Mouse (Mus musculus): ENCODE results near the gene BC107364. TPM values are rescaled to one million over a fixed set of nuclear protein-coding genes. Genes with fewer than 3 reads are reported as not detected.
"Not testable (repeated sequence)": the region's sequence is repeated elsewhere in the genome, so short reads cannot be mapped to it uniquely, and the experiment has no call there.

Gene BC107364
- total RNA-seq, 2 experiments from 2014 or later, result not detected

GRCm38 (mm10) chr3:96486064-96486827 lies 34.1 kb upstream of the BC107364 start:
- ATAC-seq (replicated peaks; ENCODE audit: poor library complexity), result peak; percentile 44

DNA sequence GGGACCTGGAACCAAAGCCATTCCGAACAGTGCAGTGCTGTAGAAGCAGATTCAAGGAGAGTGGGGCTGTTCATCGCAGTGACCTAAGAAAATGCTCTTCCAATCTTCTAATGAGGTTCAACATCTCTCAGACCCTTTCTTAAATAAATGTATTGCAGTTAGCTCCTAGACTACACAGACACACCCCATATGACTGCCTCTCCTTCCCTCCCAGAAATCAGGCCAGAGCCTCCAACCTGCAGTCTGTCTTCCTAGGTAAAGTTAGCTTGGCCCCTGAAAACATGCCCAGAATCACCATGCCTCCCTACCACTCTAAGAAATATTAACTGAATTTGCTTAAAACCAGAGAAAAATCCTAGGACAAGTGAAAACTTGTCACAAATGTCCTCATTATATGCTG lies 33.3 kb upstream of the BC107364 start:
- ATAC-seq (replicated peaks; ENCODE audit: poor library complexity), result 0 out of 2 replicates have a peak, but pooled peaks have one; percentile 0

GRCm38 (mm10) chr3:96484921-96485320 lies 32.8 kb upstream of the BC107364 start:
- no peak for ATAC-seq (replicated peaks; ENCODE audit: poor library complexity)

GRCm38 (mm10) chr3:96483946-96484345 lies 31.8 kb upstream of the BC107364 start:
- no peak for ATAC-seq (replicated peaks; ENCODE audit: poor library complexity)

- ATAC-seq (replicated peaks; ENCODE audit: poor library complexity), result not testable (repeated sequence)
These were observed 30.9 kb upstream of the BC107364 start for GRCm38 (mm10) chr3:96483044-96483443.

DNA sequence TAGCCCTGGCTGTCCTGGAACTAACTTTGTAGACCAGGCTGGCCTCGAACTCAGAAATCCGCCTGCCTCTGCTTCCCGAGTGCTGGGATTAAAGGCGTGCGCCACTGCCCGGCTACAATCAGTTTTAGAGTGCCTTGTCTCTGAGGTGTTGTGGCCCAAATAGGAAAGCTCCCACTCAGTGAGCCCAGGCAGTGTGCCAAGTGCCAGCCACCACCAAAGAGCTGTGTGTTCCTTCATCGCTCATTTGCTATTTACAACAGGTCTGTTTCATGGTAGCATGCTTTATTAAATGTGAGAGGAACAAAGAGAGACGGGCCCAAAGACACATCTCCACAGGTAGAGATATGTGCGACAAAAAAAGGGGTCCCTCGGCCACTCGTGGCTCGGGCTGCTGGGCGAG lies 30.3 kb upstream of the BC107364 start:
- no peak for ATAC-seq (replicated peaks; ENCODE audit: poor library complexity)

GRCm38 (mm10) chr3:96481856-96482255 lies 29.8 kb upstream of the BC107364 start:
- ATAC-seq (replicated peaks; ENCODE audit: poor library complexity), result no peak

- ATAC-seq (replicated peaks; ENCODE audit: poor library complexity), result no peak
These were observed 28.7 kb upstream of the BC107364 start for GRCm38 (mm10) chr3:96480684-96481270.

- peak; percentile 66 for ATAC-seq (replicated peaks; ENCODE audit: poor library complexity)
These were observed 27.1 kb upstream of the BC107364 start for GRCm38 (mm10) chr3:96479249-96479648.

DNA sequence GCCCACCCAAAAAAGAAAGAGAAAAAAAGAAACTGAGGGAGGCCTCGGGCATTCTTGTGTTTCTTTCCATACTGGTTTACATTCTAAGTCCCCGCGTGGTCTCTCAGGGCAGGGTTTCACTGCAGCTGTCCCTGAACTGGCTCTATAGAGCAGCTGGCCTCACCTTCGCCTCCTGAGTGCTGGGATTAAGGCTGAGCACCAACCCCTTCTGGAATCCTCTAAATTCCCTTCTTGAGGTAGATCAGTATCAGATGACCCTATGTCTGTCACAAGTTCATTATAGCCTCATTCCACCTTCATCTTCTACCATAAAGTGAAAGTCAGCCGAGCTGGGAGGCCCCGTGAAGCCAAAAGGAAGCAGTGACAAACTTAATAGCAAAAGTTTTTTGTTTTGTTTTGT lies 25.5 kb upstream of the BC107364 start:
- ATAC-seq (replicated peaks; ENCODE audit: poor library complexity), result no peak

DNA sequence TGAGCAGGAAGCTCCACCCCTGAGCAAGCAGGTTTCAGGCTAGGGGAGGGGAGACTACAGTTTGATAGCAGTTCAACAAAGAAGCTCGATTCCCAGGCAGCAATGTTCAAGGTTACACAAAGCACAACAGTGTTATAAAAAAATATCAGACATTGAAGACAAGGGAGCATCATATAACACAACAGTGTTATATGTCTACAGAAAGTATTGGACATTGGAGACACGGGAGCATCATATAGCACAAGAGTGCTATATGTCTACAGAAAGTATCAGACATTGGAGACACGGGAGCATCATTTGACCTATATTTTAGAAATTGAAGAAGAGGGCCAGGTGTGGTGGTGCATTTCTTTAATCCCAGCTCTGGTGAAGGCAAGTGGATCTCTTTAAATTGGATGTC lies 25.0 kb upstream of the BC107364 start:
- no peak for ATAC-seq (replicated peaks; ENCODE audit: poor library complexity)

GRCm38 (mm10) chr3:96474909-96475655 lies 23.0 kb upstream of the BC107364 start:
- no peak for ATAC-seq (replicated peaks; ENCODE audit: poor library complexity)

- ATAC-seq (replicated peaks; ENCODE audit: poor library complexity), result not testable (repeated sequence)
These were observed 21.4 kb upstream of the BC107364 start for GRCm38 (mm10) chr3:96473556-96473955.

GRCm38 (mm10) chr3:96472066-96472465 lies 20.0 kb upstream of the BC107364 start:
- ATAC-seq (replicated peaks; ENCODE audit: poor library complexity), result no peak

DNA sequence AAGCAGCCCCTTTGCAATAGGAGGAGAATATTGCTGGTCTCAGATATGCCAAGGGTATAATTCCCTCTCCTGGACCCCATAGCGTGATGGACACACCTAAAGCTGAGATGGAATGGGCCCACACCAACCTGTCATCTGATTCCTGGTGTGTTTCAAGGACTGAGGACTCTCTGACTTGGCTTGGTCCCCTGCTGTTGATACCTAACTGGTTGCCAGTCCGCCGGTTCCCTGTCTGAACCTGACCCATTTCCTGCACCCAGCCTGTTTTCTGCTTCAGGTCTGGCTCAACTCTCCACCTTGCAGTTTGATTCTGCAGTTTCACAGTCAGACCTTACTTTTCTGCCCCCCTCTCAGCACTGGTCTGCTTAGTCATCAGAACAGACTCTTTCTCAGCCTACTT lies 17.5 kb upstream of the BC107364 start:
- ATAC-seq (replicated peaks; ENCODE audit: poor library complexity), result no peak

GRCm38 (mm10) chr3:96468335-96468734 lies 16.2 kb upstream of the BC107364 start:
- not testable (repeated sequence) for ATAC-seq (replicated peaks; ENCODE audit: poor library complexity)

GRCm38 (mm10) chr3:96467641-96468040 lies 15.5 kb upstream of the BC107364 start:
- no peak for ATAC-seq (replicated peaks; ENCODE audit: poor library complexity)

- no peak for ATAC-seq (replicated peaks; ENCODE audit: poor library complexity)
These were observed 11.8 kb upstream of the BC107364 start for GRCm38 (mm10) chr3:96463891-96464290.

DNA sequence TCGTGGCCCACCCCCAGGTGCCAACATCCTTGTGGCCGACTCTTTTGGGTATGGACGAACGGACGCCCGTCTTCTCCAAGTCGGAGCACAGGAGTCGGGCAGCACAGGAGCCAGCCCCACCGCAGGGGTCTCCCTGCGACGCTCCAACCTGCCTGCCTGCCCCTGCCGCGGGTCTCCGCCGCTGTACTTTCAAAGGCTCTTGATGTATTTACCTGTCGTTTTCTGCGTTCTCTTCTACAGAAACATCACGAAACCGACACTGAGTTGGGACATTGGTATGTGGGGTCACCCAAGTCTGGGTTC lies 8.4 kb upstream of the BC107364 start:
- ATAC-seq (replicated peaks; ENCODE audit: poor library complexity), result not testable (repeated sequence)

- ATAC-seq (replicated peaks; ENCODE audit: poor library complexity), result 0 out of 2 replicates have a peak, but pooled peaks have one; percentile 15
These were observed 7.9 kb upstream of the BC107364 start for GRCm38 (mm10) chr3:96459757-96460567.

DNA sequence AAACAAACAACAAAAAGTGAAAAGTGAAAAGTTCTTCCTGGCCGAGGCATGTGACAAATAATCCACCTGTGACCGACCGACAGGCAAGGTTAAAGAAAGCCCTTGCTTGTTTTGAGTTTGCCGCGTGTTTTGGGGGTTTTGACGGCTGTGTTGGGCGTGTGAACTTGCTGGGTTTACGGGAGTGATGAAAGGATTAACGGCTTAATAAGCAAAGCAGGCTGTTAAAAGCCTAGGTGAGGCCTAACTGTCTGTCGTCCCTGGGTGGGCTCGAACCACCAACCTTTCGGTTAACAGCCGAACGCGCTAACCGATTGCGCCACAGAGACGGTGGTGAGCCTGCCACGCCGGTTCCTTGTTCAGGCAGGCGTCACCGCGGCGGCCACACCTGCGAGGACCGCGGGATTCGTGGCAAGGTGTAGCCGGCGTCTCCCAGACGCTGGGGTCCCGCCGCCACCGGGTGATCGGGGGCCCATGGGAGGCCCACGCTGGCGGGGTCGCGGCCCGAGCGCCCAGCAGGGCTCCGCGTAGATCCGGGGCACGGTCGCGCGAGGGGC lies 6.9 kb upstream of the BC107364 start:
- ATAC-seq (replicated peaks; ENCODE audit: poor library complexity), result peak; percentile 65

All from megakaryocyte progenitor cell, adult 5-6 weeks (primary cell).